Mouse (Mus musculus) Patski (cell line): ENCODE measurements at regions not wholly inside any gene's neighbourhood (a gene's known extent, or its start where the extent isn't known, plus 50 kb on each side); places are given as distances from the start of the nearest gene placed in this dataset.

Source experiments
- ATAC-seq: fragments of 100-300 bp; one replicate; pipeline ENCODE4 v1.8.0; 2021
- CTCF ChIA-PET: fragments of 350-600 bp; sonication (Branson Sonifier 250); formaldehyde crosslinking; loops from one replicate; lab custom pipeline; 2022; ENCODE audit warnings: inconsistent platforms; lab: Charles Lee
- POLR2A ChIA-PET: fragments of 350-600 bp; sonication (Branson Sonifier 250); formaldehyde crosslinking; loops from one replicate; lab custom pipeline; 2022; ENCODE audit warnings: antibody characterized with exemption, inconsistent platforms; lab: Charles Lee
- DNase-seq: peaks from one replicate; pipeline ENCODE4 v3.0.0-alpha.2; 2011; ENCODE audit warnings: low read depth, low spot score
- H3K27me3 ChIP-seq: fragments of 371-371 bp; one replicate; pipeline ENCODE4 v1.5.1; 2021
- CTCF ChIP-seq: fragments of 100-300 bp; IDR thresholded peaks from one replicate; pipeline ENCODE4 v1.5.1; 2021
- in situ Hi-C: fragments of 300-500 bp; cut with MboI; formaldehyde crosslinking; loops from 3 replicates; pipeline ENCODE4 v1.11.1; 2018; ENCODE audit warnings: low pct_unique_long_range_greater_than_20kb, mixed read lengths

DNA sequence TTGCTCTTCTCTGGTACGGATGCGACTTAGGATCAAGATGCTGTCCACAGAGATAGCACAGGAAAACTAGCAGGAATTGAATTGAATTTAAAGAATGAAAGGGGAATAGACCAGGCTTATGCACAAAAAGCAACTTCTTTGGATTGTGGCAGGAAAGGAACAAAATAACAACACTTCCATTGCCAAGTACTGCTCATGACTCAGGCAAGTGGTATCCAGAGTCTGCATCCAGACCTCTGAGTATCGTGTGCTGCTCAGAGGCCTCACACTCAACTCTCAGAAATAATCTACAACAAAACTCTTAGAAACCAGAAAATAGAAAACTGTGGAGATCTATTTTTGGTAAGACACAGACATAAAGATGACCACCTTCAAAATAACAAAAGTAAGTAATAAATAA, 176.1 kb upstream of the Egflam start:
- TF ChIP-seq CTCF = no peak
- ChIA-PET POLR2A (no interaction called here), CTCF (interaction anchor here (1.0 to 1.4 kb wide), 2 partner anchors 9 to 21 kb away, joined by 3 read pairs; no protein-coding TSS in a partner anchor)
- DNase-seq (no peak), ATAC-seq (no peak)
- in situ Hi-C loops = no loop called here
- no peaks in the 10 kb centered on the region for H3K27me3 ChIP-seq

DNA sequence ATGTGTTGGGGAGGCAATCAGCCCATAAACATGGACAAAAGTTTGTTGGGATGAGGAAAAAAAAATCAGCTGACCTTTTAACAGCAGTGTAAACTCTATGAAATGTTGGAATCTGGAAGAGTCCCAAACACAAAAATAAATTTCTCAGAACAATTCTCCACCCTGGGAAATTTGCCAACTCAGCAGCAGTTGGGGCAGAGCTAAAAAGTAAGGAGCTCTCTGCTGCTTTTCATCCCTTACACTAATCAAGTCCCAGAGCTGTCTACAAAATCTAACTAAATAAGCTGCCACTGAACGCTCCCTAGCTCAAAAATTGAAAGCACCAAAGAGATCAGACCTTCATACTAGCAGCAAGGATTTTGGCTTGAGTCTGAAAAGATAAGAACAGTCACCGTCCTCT, 176.6 kb upstream of the Egflam start:
- ChIA-PET CTCF (interaction anchor here (1.0 to 1.4 kb wide), 2 partner anchors 8 to 21 kb away, joined by 3 read pairs; no protein-coding TSS in a partner anchor), POLR2A (no interaction called here)
- H3K27me3 ChIP-seq = no peaks in the 10 kb centered on the region
- in situ Hi-C loops = no loop called here
- no peak for DNase-seq
- no peak for ATAC-seq
- TF ChIP-seq CTCF = no peak

DNA sequence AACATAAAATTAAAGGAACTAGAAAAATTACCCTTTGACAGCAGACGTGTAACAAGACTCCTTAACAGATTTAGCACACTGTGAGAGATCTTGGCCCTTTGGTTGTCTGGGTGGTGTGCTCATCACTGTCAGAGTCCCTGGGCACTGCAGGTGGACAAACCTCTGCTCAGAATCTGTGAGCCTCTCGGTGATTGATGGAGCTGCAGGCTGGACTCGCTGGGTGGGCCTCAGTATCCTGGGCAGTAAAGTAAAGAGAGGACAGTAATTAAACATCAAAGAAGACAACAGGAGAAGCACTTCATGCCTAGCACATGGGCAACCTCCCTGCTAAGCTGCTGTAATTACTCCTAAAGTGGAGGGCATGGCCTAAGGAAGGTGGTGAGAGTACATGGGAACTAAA, 180.2 kb upstream of the Egflam start:
- DNase-seq = no peak
- in situ Hi-C loops = no loop called here
- ATAC-seq = no peak
- POLR2A ChIA-PET = no interaction called here
- H3K27me3 ChIP-seq = no peaks in the 10 kb centered on the region
- TF ChIP-seq CTCF = no peak
- CTCF ChIA-PET = no interaction called here

DNA sequence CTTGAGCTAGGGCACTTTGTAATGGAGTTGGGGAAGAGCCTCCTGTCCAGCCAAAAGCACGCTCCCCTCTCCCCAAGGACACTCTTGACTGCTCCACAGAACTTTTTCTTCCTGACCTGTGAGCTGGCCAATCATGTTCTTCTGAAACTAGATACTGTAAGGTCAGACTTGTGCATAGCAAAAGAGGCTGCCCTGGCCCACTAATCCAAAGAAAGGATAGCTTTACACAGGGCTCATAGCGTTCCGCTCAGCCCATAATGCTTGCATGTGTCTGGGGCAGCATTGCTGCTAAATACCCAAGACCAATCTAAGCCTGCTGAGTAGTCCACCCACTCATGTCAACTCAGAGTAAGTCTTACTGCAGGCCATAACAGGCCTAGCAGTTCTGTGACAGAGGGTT, 189.0 kb upstream of the Egflam start:
- CTCF ChIA-PET = no interaction called here
- POLR2A ChIA-PET = no interaction called here
- in situ Hi-C loops = no loop called here
- no peak for TF ChIP-seq CTCF
- DNase-seq (no peak), ATAC-seq (no peak)
- H3K27me3 ChIP-seq = no peaks in the 10 kb centered on the region

DNA sequence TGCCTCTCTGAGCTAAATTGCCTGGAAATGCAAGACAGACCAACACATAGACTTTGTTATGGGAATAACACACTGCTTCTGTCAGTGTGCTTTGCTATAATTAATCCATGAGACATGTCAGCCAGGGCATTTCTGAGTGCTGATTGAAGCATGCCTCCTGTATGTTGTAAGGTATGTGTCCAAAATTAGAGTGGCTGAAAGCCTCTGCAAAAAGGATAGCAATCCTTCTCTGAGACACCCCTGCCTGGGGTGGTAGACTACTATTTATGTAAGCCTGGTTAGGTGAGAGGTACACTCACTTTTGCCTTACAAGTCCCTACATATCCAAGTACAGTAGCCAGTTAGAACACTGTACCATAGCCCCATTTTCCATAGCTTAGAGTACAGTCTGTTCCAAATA, 193.3 kb upstream of the Egflam start:
- TF ChIP-seq CTCF = no peak
- H3K27me3 ChIP-seq = no peaks in the 10 kb centered on the region

DNA sequence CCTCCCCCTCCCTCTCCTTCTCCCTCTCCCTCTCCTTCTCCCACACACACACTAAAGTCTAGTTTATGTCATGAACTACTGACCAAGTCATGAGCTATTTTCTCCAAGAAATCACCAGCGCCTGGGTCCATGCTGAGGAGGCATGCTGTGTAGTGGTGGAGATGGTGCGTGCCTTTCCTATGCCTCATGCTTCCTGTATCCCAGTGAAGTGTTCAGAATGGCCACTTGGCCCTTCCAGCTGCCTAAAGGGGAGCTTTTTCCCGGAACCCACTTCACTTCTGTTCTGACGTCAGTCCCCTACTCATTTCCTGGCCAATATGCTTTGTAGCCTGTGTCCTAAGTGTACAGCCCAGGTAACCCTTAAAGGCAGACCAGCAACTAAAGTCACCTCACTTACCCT, 199.1 kb upstream of the Egflam start:
- ATAC-seq = peak; percentile 95
- in situ Hi-C loops = no loop called here

More for the DNA sequence above, 193.3 kb upstream of the Egflam start:
- in situ Hi-C loops = no loop called here
- ATAC-seq (no peak), DNase-seq (no peak)
- CTCF ChIA-PET = interaction anchor here (0.9 kb wide), 1 partner anchor 12 kb away, joined by 3 read pairs; no protein-coding TSS in a partner anchor
- POLR2A ChIA-PET = no interaction called here

DNA sequence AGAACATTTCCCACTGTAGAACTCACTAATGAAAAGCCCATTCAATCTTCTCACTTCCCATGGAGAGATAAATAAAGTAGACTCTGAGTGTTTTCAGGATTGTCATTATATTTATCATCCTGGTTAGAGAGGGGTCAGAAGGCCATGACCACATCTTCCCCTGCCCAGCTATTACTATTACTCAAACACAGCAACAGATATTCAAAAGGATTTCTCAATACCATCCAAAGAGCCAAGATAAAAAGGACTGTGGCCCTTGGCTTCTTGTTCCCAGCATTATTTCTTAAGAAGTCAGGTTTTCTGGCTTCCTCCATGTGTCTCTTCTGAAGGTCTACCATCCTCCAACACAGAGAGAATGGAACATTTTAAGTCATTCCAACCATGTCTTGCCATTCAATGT, 199.6 kb upstream of the Egflam start:
- CTCF ChIA-PET = no interaction called here
- in situ Hi-C loops = no loop called here
- POLR2A ChIA-PET = no interaction called here
- no peak for ATAC-seq
- no peak for TF ChIP-seq CTCF
- DNase-seq = no peak
- no peaks in the 10 kb centered on the region for H3K27me3 ChIP-seq

More for the DNA sequence above, 199.1 kb upstream of the Egflam start:
- ChIA-PET POLR2A (no interaction called here), CTCF (no interaction called here)
- no peaks in the 10 kb centered on the region for H3K27me3 ChIP-seq
- no peak for TF ChIP-seq CTCF
- peak; percentile 47 for DNase-seq

DNA sequence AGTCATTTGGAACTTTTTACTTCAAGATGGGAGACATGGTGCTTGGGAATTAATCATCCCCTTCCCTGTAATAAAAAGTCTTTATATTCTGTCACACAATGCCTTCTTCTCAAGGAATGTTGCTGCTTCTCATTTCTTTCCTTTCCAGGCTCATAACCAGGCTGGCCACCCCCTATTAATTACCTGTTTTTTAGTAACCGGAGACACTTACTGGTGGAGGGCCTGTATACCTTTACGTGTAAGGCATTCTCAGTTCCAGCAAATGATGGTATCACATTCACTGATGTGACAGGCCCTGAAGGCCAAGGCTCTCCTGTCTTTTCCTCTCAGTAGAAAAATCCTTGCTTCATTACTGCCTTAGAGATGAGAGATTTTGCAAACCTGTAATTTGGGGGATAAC, 203.3 kb upstream of the Egflam start:
- in situ Hi-C loops = no loop called here
- ATAC-seq (no peak), DNase-seq (no peak)
- H3K27me3 ChIP-seq = no peaks in the 10 kb centered on the region
- ChIA-PET POLR2A (no interaction called here), CTCF (no interaction called here)
- no peak for TF ChIP-seq CTCF

DNA sequence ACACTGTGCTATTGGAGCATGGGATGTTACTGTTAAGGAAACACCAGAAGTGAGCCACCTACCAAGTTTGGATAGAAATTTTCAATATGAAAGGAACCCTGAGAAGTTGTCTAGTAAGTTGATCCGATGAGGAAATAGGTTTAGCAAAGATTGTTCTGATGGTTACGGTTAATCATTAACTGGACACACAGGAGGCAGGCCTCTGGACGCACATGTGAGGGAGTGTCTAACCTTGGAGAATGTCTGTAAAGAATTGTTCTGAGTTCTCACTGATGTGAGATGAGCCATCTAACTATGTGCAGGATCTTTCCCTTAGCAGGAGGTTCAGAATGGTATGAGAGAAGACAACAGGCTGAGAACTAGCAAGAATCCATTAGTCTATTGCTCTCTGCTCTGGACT, 205.8 kb upstream of the Gdnf start:
- in situ Hi-C loops = no loop called here
- ChIA-PET POLR2A (no interaction called here), CTCF (interaction anchor here (1.8 kb wide), 1 partner anchor 15 kb away, joined by 3 read pairs; no protein-coding TSS in a partner anchor)
- DNase-seq = no peak
- no peak for ATAC-seq
- no peak for TF ChIP-seq CTCF
- H3K27me3 ChIP-seq = no peaks in the 10 kb centered on the region

DNA sequence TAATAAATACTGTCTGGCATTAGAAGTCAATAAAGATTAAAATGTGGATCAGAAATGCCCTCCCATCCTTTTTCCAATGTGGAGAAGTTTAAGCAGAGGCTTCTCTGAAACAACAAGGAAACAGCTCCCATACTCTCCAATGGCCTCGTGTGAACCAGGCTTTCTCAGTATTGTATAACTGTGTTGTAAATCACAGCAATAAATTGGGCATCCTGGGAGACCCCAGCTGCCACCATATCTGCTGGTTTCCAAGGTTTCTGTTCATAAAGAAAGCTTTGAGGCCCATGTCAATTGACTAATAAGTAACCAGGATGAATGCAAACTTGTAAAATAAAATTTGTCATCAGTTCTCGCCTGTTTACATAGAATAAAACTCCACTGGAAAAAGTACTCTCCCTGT, 192.7 kb upstream of the Gdnf start:
- CTCF ChIA-PET = interaction anchor here (1.3 kb wide), 1 partner anchor 11 kb away, joined by 3 read pairs; no protein-coding TSS in a partner anchor
- H3K27me3 ChIP-seq = no peaks in the 10 kb centered on the region
- in situ Hi-C loops = no loop called here
- DNase-seq (no peak), ATAC-seq (no peak)
- no peak for TF ChIP-seq CTCF
- POLR2A ChIA-PET = no interaction called here

DNA sequence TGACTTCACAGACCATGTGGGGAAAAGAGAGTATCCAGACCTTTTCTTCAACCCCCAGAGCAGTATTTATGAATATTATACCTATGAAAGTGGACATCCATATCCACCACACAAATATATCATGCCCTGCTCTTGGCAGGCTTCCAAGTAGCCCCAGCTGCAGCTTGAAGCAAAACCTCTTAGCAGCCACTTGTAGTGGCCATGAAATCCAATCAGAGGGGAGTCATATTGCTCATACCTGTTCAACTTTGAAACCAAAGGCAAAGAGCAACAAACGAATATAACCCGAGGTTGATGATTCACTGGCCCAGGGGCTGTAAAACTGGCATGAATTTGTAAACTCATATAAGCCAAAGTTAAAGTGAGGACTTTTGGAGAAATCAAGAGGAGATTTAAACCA, 187.6 kb upstream of the Gdnf start:
- in situ Hi-C loops = no loop called here
- ATAC-seq (no peak), DNase-seq (no peak)
- no peak for TF ChIP-seq CTCF
- H3K27me3 ChIP-seq = no peaks in the 10 kb centered on the region
- ChIA-PET CTCF (interaction anchor here (1.0 kb wide), 1 partner anchor 11 kb away, joined by 4 read pairs; no protein-coding TSS in a partner anchor), POLR2A (no interaction called here)

DNA sequence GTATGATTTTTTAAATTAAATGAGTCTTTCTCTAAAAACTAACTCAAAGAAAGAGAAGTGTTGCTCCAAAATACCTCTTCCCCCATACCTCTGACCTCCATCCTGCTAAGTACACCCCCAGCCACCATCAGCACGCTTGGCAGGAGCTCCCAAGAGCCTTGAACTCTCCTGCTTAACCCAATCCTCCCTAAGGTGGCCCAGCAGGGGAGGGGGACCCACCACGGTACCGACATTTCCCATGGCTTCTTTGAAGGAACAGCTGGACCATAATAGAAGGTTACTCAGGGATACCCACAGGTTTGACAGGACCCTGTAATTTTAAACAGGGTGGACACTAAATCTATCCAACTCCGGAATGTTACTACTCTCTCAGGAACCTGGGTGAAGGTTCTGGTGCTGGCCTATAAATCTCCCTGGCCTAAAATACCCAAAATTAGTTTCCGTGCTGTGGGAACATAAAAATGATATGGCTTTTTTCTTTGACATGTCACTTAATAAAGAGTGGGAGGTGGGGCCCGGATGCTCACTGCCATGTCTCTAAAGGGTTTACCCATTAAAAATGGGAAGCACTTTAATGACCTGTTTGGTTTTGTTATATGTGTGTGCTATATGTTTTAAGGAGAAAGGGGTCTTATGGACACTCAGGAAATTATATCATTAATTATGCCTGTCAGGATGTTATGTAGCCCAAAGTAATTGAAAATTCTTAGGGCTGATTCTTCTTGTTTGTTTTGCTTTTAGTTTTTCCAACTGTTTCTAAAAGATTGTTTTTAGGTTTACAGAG, 185.8 kb upstream of the Gdnf start:
- H3K27me3 ChIP-seq = no peaks in the 10 kb centered on the region
- in situ Hi-C loops = no loop called here
- ATAC-seq (no peak), DNase-seq (no peak)
- no peak for TF ChIP-seq CTCF
- ChIA-PET CTCF (no interaction called here), POLR2A (no interaction called here)
